Mouse (Mus musculus) T-helper 17 cell (primary cell): Measurements from ENCODE around the gene Lin9.
"Not testable (repeated sequence)": the region's sequence is repeated elsewhere in the genome, so short reads cannot be mapped to it uniquely, and the experiment has no call there.

Experiments used
- in situ Hi-C, 2 experiments: fragments of 300-600 bp; cut with MboI, MseI; formaldehyde crosslinking; loops; 1 replicate in 1 of 2; 2 replicates in 1 of 2; pipeline ENCODE4 v1.15.1; 2025; ENCODE audit warnings: high pct_unique_total_duplicates in 2 of 2

Lin9 gene

DNA sequence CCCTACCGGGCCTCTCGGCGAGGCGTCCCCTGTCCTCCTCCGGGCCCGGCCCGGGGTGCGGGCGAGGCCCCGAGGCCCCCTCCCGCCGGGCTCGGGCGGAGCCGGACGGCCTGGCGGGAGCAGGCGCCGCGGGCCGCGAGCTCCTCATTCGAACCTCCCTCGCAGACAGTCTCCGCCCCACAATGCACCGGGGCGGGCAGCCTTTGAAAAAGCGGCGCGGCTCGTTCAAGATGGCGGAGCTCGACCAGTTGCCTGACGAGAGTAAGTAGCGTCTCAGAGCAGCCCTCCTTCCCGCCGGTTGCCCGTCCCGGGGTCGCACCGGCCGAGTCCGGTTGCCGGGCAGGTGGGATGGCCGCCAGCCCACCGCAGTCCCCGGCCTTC, at the start of gene Lin9:
Lin9 (plus strand) TSS at position 14 of the 381 bp plus-strand sequence.
- in situ Hi-C loops: loop anchor here in 1 of 2 experiments (10.0 kb wide), 1 partner anchor 1644 kb away; the partner anchor contains the start of gene Degs1

DNA sequence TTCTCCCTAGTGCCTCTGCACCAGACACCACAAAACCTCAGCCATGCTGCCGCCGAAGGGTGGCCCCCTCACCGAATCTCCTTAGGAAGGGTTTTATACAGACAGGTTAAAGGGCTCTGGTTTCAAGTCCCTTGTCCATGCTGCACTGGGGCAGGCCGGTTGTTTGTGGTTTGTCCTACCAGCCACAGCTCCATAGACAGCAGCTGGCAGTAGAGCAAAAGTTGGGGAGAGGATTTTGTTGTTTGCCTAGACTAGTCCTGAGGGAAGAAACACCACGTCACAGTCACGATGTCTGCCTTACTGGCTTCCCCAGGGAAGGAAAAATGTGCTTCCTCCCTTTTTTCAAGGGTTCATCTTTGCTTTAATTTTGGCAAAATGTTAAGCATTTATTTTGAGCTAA, 40.4 kb upstream of the Lin9 start:
- in situ Hi-C loops: no loop called here

DNA sequence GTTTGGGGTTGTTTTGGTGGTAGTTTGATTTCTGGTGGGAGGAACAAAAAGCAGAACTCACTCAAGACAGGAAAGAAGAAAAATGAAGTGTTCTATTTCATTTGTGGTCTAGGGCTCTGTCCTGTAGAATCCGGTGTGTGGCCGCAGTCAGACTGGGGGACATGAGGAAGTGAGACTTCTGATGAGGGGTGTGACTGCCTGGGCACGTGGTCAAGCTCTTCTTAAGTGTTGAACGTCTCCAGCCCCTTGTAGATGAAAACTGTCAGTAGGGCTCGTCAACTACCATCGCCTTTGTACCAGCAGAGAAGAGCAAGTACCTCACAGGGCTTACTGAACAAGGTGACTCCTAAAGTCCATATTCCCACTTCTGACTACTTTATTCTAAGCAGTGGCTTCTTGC, 39.1 kb upstream of the Lin9 start:
- in situ Hi-C loops: no loop called here

DNA sequence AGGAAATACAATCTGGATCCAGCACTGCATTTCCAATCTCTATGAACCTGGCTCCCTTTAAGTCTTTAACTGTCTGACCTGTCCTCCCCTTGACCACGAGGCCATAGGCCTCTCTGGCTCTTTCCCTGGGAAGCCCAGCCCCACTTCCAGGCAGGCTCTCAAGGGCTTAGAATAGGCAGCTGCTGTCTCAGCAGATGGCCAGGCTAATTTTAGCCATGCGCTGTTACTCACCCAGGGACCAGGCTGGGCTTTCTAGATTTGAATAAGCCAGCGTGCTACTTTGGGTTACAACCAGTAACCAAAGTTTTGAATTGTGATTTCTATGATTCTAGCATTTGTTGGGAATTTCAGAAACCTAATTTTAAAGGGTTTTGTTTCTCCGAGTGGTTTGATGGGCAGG, 36.4 kb upstream of the Lin9 start:
- in situ Hi-C loops: no loop called here

DNA sequence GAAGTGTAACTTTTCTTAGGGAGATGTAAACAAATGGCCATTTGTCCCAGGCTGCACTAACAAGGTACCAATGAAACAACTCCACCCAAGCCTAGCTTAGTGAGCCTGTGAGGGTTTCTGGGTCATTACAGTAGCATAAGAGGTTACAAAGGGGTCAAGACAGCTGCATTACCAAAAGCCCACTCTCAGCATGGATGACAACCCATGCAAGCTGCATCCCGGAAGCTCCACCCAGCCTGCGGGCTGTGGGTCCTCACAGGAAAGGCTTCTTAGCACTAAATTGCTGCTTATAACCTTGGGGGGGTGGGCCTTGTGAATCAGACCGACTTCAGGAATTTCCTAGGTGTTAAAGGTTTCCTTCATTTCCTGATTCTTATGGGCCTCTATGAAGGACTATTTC, 34.8 kb upstream of the Lin9 start:
- in situ Hi-C loops: no loop called here

DNA sequence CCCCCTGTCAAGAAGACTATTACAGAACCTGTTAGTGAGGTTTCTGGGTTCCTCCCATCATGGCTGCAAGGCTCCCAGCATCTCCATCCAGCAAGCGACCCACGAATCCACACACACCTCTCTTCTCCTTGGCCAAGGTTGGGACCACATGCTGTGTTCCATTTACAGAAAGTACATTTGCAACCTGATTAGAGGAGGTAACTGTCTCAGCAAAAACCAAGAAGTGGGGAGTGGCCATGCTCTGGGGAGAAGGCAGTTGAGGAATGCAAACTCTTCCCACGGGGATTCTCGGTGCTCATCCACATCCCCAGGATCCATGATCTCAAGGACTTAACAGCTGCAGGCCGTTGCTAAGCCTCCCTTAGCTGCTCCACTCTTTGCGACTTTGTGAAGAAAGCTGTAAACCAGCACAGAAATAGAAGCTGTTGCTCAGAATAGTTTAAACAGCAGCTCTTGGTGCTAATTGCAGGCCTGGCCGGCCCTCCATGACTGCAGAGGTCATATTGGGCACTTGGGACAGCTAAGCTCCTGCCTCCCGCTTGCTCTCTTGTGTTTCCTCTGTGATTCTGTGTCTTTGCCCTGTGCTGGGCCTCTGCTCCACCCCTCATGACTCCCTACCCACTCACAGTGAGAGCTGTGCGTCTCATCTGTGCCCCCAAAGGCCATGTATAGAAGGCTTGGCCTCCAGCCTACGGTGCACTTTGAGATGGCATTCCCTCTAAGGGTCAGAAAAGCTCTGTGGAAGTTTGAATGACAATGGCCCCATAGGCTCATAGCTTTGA, 34.0 kb upstream of the Lin9 start:
- in situ Hi-C loops: no loop called here

DNA sequence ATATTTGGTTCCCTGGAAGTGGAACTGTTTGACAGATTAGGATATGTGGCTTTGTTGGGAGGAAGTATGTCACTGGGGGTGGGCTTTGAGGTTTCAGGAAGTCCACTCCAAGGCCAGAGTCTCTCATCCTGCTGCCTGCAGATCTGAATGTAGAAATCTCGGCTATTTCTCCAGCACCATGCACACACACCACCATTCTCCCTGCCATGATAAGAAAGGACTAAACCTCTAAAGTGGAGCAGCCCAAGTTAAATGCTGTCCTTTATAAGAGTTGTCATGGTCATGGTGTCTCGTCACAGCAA, 33.4 kb upstream of the Lin9 start:
- in situ Hi-C loops: no loop called here

DNA sequence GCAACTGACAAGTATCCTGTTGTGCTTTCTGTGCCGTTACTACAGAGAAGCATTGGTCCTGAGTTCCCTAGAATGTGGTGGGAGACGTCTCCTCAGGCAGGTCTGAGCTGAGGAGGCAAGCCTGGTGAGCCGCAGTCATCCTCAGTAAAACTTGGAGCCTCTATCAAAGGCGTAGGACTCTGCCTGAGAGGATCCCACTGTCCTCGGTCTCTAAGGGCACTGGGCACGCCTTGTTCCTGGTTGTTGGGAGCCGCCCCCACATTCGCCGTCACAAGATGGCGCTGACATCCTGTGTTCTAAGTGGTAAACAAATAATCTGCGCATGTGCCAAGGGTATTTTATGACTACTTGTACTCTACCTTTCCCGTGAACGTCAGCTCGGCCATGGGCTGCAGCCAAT, 29.1 kb upstream of the Lin9 start:
- in situ Hi-C loops: not testable (repeated sequence)

DNA sequence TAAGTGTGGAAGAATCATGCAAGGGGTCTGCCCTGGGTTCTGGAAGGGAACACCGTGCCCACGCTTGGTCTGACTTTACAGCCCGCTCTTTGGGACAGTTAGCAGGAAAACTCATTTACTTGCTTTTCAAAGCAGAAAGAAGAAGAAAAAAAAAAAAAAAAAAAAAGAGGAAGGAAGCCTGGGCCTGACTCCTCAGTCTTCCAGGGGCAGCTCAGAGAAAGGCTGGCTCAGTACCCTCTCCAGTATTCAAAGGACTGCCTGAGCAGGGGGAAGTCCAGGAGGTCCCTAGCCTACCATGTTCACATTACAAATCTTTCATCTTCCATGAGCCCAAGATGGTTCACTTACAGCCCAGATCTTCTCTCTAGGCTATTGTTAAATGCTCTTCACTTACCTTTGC, 24.2 kb upstream of the Lin9 start:
- in situ Hi-C loops: no loop called here

DNA sequence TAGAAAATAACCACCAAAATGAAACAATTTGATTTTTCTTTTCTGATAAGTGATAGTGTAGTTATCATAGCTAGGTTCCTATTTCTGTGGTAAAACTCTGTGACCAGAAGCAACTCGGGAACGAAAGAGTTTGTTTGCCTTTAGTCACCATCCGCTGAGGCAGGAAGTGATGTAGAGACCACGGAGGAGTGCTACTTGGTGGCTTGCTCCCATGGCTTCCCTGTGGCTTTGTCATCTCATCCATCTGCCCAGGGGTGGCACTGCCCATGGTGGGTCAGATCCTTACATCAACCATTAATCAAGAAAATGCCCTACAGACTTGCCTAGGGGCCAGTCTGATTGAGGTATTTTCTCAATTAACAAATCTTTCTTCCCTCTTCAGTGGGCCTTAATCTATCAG, 18.6 kb upstream of the Lin9 start:
- in situ Hi-C loops: loop anchor here in 1 of 2 experiments (5.0 kb wide), 1 partner anchor 50 kb away; no protein-coding TSS in a partner anchor

DNA sequence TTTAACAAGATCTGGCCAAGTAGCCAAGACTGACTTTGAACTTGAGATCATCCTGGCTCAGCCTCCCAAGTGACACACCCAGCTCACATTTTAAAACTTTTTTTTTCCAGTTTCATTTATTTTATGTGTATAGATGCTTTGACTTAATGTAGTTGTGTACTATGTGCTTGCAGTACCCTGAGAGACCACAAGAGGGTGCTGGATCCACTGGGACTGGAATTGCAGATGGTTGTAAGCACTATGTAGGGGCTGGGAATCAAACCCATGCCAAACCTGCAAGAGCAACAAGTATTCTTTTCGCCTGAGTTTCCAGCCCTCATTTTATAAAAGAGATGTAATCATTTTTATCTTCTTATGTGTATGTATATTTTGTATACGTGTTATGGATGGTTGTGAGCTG, 17.0 kb upstream of the Lin9 start:
- in situ Hi-C loops: loop anchor here in 1 of 2 experiments (5.0 kb wide), 1 partner anchor 48 kb away; no protein-coding TSS in a partner anchor

DNA sequence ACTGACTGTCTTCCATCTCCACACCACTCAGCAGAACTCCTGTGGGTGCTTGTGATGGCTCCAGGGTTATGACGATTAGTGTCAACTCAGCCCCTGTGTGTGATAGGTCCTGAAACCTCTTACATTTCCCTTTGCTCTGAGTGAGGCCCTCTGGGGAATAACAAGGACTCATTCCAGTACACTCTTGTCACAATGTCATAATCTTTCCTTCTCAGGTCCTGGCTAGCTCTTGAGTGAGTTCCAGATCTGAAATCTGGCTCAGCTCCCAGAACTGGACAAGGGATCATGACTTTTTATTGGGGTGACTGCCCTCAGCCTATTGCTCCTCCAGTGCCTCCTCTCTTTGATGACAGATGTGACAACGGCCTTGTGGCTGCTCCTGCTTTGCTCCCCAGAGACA, 14.8 kb upstream of the Lin9 start:
- in situ Hi-C loops: no loop called here

DNA sequence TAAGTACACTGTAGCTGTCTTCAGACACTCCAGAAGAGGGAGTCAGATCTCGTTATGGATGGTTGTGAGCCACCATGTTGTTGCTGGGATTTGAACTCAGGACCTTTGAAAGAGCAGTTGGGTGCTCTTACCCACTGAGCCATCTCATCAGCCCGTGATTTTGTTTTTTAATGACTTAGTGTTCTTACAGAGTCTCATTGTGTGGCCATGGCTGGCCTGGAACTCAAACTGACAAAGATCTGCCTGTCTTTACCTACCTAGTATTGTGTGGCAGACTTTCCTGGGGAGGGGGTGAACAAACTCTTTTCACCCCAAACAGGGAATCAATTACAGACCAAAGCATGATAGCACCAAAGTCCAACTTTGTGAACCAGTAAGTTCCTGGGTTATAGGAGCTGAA, 3.2 kb upstream of the Lin9 start:
- in situ Hi-C loops: not testable (repeated sequence)

DNA sequence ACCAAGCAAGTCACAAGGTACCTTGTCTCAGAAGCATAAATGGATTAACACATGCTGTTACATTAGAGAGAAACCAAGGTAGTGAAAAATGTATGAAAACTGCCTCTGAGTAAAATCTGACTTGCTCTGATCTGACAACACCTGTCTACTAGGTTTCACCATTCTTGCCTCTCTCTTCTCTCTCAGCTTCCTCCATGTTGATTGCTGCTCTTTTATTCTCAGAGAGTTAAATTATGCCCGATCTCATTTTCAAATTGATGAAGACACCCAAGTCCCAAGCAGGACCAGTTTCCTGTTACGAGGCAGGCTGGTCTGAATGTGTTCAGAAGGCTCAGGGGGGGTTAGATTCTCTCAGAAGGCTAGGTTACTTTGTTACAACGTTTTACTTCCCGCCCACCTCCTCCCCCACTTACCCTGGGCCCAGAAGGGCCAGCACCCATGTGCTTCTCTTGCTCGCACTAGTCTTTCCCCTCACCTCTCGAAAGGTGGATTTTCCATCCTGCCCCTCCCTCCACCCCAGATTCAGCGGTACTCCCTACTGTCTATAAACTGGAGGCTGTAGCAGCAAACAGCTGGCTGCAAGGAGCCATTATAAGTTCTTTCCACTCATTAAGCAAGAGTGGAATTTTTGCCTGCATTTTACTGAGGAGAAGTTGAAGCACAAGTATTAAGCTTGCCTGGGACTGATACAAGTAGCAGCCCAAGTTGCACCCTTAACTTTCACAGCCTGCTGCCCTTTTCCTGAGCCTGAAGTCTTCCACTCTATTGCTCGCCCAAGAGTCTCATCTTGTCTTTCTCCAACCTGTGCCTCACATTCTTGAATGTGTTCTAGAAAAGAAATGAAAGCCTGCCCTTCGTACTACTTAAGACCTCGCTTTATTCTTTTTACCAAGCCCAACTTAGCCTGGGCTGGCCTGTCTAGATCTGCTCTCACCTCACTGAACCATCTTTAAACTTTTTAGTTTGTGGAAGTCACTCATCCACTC, 1.2 kb upstream of the Lin9 start:
- in situ Hi-C loops: loop anchor here in 1 of 2 experiments (10.0 kb wide), 1 partner anchor 1645 kb away; the partner anchor contains the start of gene Degs1

DNA sequence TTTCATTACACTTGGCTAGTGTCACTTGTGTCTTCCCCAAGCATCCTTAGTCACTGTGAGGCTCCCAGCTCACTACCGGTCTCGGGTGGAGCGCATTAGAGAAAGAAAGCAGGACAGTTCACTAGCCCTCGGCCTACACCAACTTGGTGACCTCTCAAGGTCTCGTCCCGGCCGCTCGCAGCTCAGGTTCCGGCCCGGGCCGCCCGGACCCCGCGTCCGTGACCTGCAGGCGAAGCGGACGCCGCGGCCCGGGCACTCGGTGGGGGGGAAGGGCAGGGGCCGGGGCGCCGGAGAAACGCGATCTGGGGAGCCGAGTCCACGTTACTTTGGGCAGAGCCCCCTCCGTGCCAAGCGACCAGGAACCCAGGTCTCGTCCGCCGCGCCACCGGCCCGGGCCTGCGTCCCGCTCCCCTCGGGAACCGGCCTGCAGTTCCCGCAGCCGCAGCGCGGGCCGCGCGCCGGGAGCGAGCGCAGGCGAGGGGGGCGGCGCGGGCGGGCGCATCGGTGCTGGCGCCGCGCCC, 285 bp upstream of the Lin9 start:
- in situ Hi-C loops: loop anchor here in 1 of 2 experiments (10.0 kb wide), 1 partner anchor 1644 kb away; the partner anchor contains the start of gene Degs1

DNA sequence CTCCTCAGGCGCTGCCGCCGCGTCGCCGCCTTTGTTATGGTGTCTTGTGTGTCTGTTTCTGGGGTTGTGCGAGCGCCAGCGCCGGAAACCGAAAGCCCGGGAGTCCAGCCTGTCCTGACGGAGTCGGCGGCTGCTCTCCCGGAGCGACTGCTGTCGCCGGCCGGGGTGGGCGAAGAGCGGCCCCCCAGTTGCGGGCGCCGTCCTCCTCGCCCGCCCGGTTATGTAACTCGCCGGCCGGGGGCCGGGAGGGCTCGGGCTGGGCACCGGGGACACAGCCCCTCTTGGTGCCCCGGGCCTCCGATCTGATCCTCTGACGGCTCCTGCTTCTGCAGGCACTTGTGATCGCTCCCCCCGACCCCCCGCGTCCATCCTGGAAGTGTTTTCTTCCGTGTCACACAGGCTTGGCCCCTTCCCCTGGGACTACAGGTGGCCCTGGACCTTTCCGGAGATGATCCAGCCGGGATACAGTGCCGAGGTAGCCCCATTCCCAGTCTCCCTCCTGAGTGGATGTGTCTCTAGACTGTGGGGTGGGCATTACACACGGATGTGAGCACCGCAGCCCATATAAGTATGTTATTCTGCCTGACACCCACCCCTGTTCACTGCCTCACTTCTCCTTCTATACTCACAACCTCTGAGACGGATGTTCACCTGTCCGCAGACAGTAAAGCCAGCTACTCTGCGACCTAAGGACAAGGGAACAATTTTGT, 723 bp downstream of the Lin9 start:
- in situ Hi-C loops: loop anchor here in 1 of 2 experiments (10.0 kb wide), 1 partner anchor 1643 kb away; the partner anchor contains the start of gene Degs1

DNA sequence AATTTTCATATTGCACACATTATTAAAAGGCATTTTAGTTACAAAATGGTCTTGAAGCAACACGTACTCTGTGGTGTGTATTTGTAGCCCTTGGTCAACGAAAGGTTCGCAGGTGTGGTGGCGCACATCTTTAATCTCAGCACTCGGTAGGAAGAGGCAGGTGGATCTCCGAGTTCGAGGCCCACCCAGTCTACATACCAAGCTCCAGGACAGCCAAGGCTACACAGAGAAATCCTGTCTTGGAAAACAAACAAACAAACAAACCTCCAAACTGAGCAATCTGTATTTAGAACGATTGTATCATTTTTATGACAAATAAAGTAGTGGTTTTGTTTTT, 1.2 kb downstream of the Lin9 start:
- in situ Hi-C loops: loop anchor here in 1 of 2 experiments (10.0 kb wide), 1 partner anchor 1643 kb away; the partner anchor contains the start of gene Degs1

DNA sequence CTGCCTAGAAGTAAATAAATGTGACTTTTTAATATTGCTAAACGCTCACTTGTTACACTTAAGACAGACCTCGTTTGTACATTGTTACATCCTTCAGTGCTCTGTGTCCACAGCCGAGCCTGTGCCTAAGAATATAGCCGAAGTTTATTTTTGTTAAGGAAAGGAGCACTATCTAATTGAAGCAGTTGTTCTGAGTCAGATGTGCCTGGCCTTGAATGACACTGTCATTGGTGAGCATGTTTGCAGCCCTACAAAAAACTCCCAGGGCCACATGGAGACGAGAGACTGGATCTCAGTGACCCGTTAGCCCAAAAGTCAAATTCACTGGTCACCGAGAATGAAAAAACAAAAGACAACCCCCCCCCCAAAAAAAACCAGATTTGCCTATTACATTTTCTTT, 50.3 kb downstream of the Lin9 start:
- in situ Hi-C loops: no loop called here

DNA sequence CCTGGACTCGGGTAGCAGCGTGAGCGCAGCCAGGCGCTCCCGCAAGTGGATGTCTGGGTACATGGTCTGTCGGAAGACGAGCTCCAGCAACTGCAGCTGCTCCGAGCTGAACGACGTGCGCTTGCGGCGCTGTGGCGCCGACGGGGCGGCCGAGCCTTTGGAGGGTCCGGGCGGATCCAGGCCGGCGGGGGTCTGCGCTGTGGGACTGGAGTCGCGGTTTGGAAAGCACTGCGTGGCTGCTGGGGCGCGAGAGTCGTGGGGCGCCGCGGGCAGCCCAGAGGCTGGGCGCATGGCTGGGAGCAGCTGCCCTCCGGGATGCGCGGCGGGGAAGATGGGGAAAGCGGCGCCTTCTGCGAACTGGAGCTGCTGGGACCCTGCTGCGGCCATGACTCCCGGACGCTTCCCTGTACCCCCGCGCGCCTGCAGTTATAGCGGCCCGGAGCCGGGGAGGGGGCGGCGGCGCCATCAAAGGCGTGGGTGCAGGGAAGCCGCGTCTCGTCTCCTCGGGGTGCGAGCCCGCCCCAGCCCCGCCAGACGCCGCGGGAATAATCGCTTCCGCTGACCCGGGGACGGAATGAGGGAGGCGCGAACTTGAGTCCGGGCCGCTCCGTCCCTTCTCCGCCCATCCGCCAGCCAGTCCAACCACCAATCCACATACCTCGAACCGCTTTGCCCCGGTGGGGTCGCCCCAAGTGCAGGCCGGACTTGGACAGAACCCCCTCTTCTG, 55.8 kb downstream of the Lin9 start, which contains the start of gene Mixl1:
Mixl1 (minus strand) TSS at position 409 of the 727 bp plus-strand sequence.
- in situ Hi-C loops: no loop called here

DNA sequence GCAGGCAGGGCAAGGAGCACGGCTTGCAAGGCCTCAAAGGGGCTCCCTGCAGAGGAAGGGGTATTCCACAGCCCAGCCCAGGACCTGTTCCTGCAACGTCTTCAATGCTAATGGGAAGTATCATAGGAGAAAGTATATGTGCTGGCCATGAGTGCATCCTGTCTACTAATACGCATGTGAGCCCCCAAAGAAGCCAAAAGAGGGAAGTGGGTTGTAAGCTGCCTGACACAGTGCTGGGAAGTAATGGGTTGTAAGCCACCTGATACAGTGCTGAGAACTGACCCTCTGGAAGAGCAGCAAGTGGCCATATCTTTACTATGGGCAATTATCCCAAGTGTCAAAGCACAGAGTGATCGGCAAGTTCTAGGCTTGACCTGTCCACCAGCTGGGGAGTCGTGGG, 57.1 kb downstream of the Lin9 start:
- in situ Hi-C loops: no loop called here

DNA sequence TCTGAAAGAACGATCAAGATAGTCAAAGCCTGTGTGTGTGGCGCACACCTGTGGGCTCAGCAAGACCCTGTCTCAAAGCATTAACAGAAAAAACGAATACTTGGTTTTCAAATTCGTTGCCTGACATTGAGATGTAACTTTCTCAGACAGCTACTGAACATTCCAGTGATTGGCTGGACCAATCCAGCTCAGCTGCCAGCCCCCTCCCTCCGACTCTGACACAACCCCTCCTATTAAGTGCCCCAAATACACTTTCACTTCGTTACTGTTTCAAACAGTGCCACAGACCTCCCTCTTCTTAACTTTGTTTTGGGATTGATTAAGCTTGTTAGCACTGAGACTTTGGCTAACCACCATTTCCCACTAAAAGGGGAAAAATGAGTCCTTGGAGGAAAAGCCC, 62.5 kb downstream of the Lin9 start:
- in situ Hi-C loops: no loop called here
